Mouse (Mus musculus) heart, embryonic 14.5 days (tissue): ENCODE data around the gene Ppp5c. TPM values are rescaled to one million over a fixed set of nuclear protein-coding genes. Genes with fewer than 3 reads are reported as not detected.
A peak's percentile ranks its signal among the peaks of the same experiment; 100 is the strongest.

Experiments
- ATAC-seq: fragments of 200-750 bp; cut with Nextera tagmentation; 2 replicates; pipeline ENCODE4 v1.8.0; 2017; ENCODE audit warnings: low read depth, moderate TSS enrichment; ENCODE audit not compliant: insufficient number of reproducible peaks, insufficient read depth, low FRiP score
- H3K27ac ChIP-seq, 2 experiments: fragments of 200-500 bp in 1 of 2; fragments of 300-500 bp in 1 of 2; sonication (generic) in 1 of 2; replicated peaks in 1 of 2; 2 replicates each; pipeline ENCODE4 v1.5.1; 2012 to 2014; ENCODE audit warnings: low read depth in 2 of 2, low read length in 2 of 2, control low read depth in 1 of 2, mild to moderate bottlenecking in 1 of 2, mixed read lengths in 1 of 2; ENCODE audit not compliant: control insufficient read depth in 1 of 2, insufficient read depth in 1 of 2
- H3K27me3 ChIP-seq: fragments of 300-500 bp; sonication (generic); 2 replicates; pipeline ENCODE4 v1.6.1; 2014; ENCODE audit warnings: mild to moderate bottlenecking, low read length, control low read depth; ENCODE audit not compliant: control insufficient read depth, insufficient read depth
- H3K36me3 ChIP-seq: fragments of 300-500 bp; sonication (generic); 2 replicates; pipeline ENCODE4 v1.6.1; 2014; ENCODE audit warnings: mild to moderate bottlenecking, control low read depth, low read length, mixed read lengths; ENCODE audit not compliant: control insufficient read depth, insufficient read depth
- H3K4me1 ChIP-seq, 2 experiments: fragments of 200-500 bp in 1 of 2; fragments of 300-500 bp in 1 of 2; sonication (generic) in 1 of 2; 2 replicates each; pipeline ENCODE4 v1.6.1; 2012 to 2014; ENCODE audit warnings: low read length in 2 of 2, control low read depth in 1 of 2, mixed read lengths in 1 of 2; ENCODE audit not compliant: control insufficient read depth in 2 of 2, insufficient read depth in 2 of 2
- H3K4me2 ChIP-seq: fragments of 300-500 bp; sonication (generic); 2 replicates; pipeline ENCODE4 v1.6.1; 2014; ENCODE audit warnings: mild to moderate bottlenecking, low read length
- H3K4me3 ChIP-seq, 2 experiments: fragments of 200-500 bp in 1 of 2; fragments of 300-500 bp in 1 of 2; sonication (generic) in 1 of 2; 2 replicates each; pipeline ENCODE4 v1.5.1; 2012 to 2014; ENCODE audit warnings: low read length in 2 of 2, mild to moderate bottlenecking in 2 of 2, control low read depth in 1 of 2, low read depth in 1 of 2, moderate library complexity in 1 of 2; ENCODE audit not compliant: control insufficient read depth in 1 of 2, insufficient read depth in 1 of 2
- H3K9ac ChIP-seq: fragments of 300-500 bp; sonication (generic); 2 replicates; pipeline ENCODE4 v1.6.1; 2014; ENCODE audit warnings: mild to moderate bottlenecking, low read length
- H3K9me3 ChIP-seq: fragments of 300-500 bp; sonication (generic); 2 replicates; pipeline ENCODE4 v1.6.1; 2016; ENCODE audit warnings: low read length, control low read depth; ENCODE audit not compliant: control insufficient read depth
- WGBS: fragments of 180-500 bp; shearing (Covaris S2); extraction: QIAGEN DNeasy Blood & Tissue Kit; methylation state at CpG from one replicate; pipeline ENCODE4 v1.1.7; 2014; 5-methylcytosine and 5-hydroxymethylcytosine counted together
- polyA plus RNA-seq: library from polyadenylated mRNA; unstranded; fragments of >200 nt; fragmentation: Nextera tagmentation; extraction: Ambion mirVana; gene quantifications from 2 replicates; pipeline ENCODE4 v1.2.1, GENCODE M21; 2014

Gene Ppp5c
- polyA plus RNA-seq, 1 experiment from 2014 or later = 89.1 TPM

DNA sequence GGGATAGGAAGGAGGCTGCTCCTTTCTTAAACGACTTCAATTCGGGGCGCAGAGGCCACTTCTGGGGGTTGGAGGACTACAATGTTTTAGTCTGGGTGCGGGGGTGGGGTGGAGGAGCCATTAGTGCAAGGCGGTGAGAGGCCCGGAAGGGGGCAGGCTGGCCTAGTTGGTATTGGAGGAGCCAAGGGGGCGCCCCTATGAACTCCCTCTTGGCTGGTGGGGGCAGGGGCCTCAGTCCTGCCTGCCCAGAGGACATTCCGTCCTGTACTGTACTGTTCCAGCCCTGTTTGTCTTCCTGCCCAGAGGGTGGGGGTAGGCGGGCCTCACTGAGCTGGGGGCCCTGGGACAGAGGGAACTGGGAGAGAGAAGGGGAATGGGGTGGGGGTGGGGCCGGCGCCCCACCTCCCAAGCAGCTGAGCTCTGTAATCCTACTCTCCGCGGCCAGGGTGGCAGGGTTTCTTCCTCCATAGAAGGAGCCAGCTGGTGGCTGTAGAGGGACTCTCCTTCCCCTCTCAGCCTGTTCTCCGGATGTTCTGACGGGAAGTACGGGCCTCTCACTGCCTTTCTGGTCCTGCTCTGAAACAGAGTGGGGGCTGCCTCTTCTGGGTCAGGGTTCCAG lies 30.5 kb upstream of the Ppp5c start:
- H3K4me1 ChIP-seq = peaks cover 41 to 64% of the 10 kb centered on the region in 2 experiments
- 1% methylated on average over 16 of the region's 16 CpGs for WGBS

DNA sequence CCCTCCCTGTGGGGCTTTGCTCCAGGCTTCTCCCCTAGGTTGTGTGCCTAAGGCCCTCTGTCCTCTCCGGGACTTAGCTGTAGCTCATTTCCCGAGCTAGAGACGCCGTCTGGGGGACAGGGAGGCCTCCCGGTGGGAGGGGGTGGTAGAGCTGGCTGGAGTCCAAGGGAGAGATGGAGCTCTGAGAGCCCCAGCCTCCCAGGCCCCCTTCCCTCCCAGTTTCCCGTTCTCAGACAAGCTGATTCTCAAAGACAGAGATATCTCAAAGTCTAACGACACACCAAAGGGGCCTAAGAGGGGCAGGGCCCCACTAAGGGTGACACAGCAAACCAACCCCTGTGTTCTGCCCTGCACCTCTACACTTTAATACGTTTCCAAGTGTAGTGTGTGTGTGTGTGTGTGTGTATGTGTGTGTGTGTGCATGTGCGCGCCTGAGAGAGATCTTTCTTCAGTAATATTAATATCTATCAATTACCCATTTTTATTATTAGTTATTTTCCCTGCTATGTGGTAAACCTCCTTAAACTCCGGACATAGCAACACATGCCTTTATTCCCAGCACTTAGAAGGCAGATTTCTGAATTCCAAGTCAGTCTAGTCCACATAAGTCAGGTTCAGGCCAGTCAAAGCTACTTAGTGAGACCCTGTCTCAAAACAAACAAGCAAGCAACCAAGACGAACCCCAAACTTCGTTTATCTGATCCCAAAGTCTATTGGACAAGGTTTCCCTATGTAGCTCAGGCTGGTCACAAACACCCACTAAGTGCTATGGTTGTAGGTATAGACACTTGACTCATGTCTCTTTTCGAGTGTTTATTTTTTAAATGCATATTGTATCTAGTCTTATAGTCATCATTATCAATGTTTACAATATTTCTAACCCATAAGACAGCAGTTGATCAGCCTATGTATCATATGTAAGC lies 29.1 kb upstream of the Ppp5c start:
- 20% methylated on average over 14 of the region's 14 CpGs for WGBS
- peak overlapping the region; percentile 82 for H3K9ac ChIP-seq
- H3K27me3 ChIP-seq = no peaks in the 10 kb centered on the region
- H3K4me3 ChIP-seq = peak overlapping the region; percentile 47 to 55
- H3K9me3 ChIP-seq = peaks cover 5% of the 10 kb centered on the region; the same call in 1 of the 2 replicates
- peaks cover 35 to 58% of the 10 kb centered on the region in 2 experiments for H3K4me1 ChIP-seq
- peak overlapping the region; percentile 96 to 99 for H3K27ac ChIP-seq
- ATAC-seq = peak; percentile 28; the same call in 1 of the 2 replicates
- peak overlapping the region; percentile 92 for H3K4me2 ChIP-seq
- H3K36me3 ChIP-seq = peaks cover 38% of the 10 kb centered on the region

More for the DNA sequence above, 30.5 kb upstream of the Ppp5c start:
- Histone ChIP-seq H3K4me2 (peak overlapping the region; percentile 86), H3K36me3 (peaks cover 27% of the 10 kb centered on the region), H3K27me3 (no peaks in the 10 kb centered on the region), H3K9ac (peak overlapping the region; percentile 88), H3K27ac (peak overlapping the region; percentile 95 to 99), H3K9me3 (peaks cover 5% of the 10 kb centered on the region; the same call in 1 of the 2 replicates), H3K4me3 (peak overlapping the region; percentile 16 to 25; a peak in 3 of 4 replicates)
- peak; percentile 84 for ATAC-seq

GRCm38 (mm10) chr7:17056081-17056581 lies 28.4 kb upstream of the Ppp5c start:
- H3K4me2 ChIP-seq = peak overlapping the region; percentile 92
- peak; percentile 66 for ATAC-seq
- H3K4me3 ChIP-seq = peak overlapping the region; percentile 47 to 55

GRCm38 (mm10) chr7:17055287-17055946 lies 27.7 kb upstream of the Ppp5c start:
- 95% methylated on average over 4 of the region's 4 CpGs for WGBS
- no peak for ATAC-seq
- peak overlapping the region in 1 of 2 experiments; percentile 55; a peak in 3 of 4 replicates for H3K4me3 ChIP-seq

More at GRCm38 (mm10) chr7:17056081-17056581, 28.4 kb upstream of the Ppp5c start:
- Histone ChIP-seq H3K4me1 (peaks cover 33 to 52% of the 10 kb centered on the region in 2 experiments), H3K36me3 (peaks cover 41% of the 10 kb centered on the region), H3K9me3 (peaks cover 5% of the 10 kb centered on the region; the same call in 1 of the 2 replicates), H3K9ac (peak overlapping the region; percentile 82), H3K27ac (peak overlapping the region; percentile 96 to 99), H3K27me3 (no peaks in the 10 kb centered on the region)
- WGBS = under 1% methylated on average over 42 of the region's 42 CpGs

GRCm38 (mm10) chr7:17054325-17054989 lies 26.7 kb upstream of the Ppp5c start:
- H3K36me3 ChIP-seq = peaks cover 56% of the 10 kb centered on the region
- H3K4me1 ChIP-seq = peaks cover 21 to 38% of the 10 kb centered on the region in 2 experiments
- WGBS = 86% methylated on average over 15 of the region's 16 CpGs

More at GRCm38 (mm10) chr7:17055287-17055946, 27.7 kb upstream of the Ppp5c start:
- Histone ChIP-seq H3K27ac (peak overlapping the region in 1 of 2 experiments; percentile 99; a peak in 2 of 4 replicates), H3K4me1 (peaks cover 28 to 45% of the 10 kb centered on the region in 2 experiments), H3K36me3 (peaks cover 46% of the 10 kb centered on the region), H3K27me3 (no peaks in the 10 kb centered on the region), H3K4me2 (peak overlapping the region; percentile 92), H3K9me3 (peaks cover 5% of the 10 kb centered on the region; the same call in 1 of the 2 replicates), H3K9ac (peak overlapping the region; percentile 82; the same call in 1 of the 2 replicates)

DNA sequence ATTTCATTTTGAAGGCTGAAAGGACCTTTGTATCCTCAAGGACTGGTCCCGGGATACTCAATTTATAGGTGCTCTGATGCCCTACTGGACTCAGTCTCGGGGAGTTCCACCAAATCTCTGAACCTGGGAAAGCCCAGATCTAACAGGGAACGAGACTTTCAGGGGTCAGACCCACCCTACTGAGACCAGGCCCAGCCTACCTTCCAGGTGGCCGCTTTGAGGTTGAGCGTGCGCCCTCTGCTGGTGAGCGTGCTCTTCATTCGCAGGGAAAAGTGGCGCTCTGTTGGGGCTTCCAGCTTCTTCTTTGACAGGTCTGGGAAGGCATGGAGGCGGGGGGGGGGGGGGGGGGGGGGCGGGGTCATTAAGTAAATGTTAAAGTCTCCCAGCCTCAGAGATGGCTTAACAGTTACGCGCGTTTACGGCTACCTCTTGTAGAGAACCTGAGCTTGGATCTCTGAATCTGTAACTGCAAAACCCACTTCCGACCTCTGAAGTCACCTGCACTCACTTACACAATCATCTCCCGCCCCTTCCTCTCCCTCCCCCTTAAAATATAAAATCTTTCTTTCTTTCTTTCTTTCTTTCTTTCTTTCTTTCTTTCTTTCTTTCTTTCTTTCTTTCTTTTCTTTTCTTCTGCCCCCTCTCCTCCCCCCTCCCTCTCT lies 23.3 kb upstream of the Ppp5c start:
- 16% methylated on average over 16 of the region's 17 CpGs for WGBS

More at GRCm38 (mm10) chr7:17054325-17054989, 26.7 kb upstream of the Ppp5c start:
- no peak overlapping the region for H3K9ac ChIP-seq
- H3K4me2 ChIP-seq = no peak overlapping the region
- H3K4me3 ChIP-seq = no peak overlapping the region
- ATAC-seq = no peak
- H3K9me3 ChIP-seq = peaks cover 5% of the 10 kb centered on the region; the same call in 1 of the 2 replicates
- no peak overlapping the region for H3K27ac ChIP-seq
- H3K27me3 ChIP-seq = no peaks in the 10 kb centered on the region

More for the DNA sequence above, 23.3 kb upstream of the Ppp5c start:
- H3K27ac ChIP-seq = no peak overlapping the region
- peaks cover 5% of the 10 kb centered on the region; the same call in 1 of the 2 replicates for H3K9me3 ChIP-seq
- H3K4me3 ChIP-seq = no peak overlapping the region
- peaks cover 86% of the 10 kb centered on the region for H3K36me3 ChIP-seq
- H3K27me3 ChIP-seq = no peaks in the 10 kb centered on the region
- peaks cover 5 to 6% of the 10 kb centered on the region in 2 experiments; a peak in 3 of 4 replicates for H3K4me1 ChIP-seq
- no peak overlapping the region; the same call in 1 of the 2 replicates for H3K9ac ChIP-seq
- no peak overlapping the region for H3K4me2 ChIP-seq
- ATAC-seq = 0 out of 2 replicates have a peak, but pooled peaks have one; percentile 19
